Mouse (Mus musculus): Measurements from ENCODE around the gene Mylk3. TPM values are rescaled to one million over a fixed set of nuclear protein-coding genes. Genes with fewer than 3 reads are reported as not detected.
A peak's percentile ranks its signal among the peaks of the same experiment; 100 is the strongest.

Gene Mylk3
- polyA plus RNA-seq, 1 experiment from 2014 or later, result 211 TPM

DNA sequence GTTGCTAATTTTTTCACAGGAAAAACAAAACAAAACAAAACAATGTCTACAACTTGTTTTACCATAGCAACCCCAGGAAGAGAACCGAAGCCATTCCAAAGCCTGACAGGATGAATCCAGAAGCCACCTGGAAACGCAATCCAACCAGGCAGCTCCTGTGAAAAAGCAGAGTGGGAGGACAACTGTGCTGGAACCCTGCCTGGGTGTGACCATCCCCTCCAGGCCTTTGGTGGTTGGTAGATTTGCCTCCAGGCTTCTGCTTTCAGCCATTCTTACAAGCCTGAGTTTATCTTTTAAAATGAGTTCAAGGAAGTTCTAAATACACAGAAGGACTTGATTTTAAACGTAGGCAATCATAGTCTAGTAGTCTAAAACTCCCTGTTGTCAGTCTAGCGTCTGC lies 4.2 kb downstream of the Mylk3 start:
- no peaks in the 10 kb centered on the region for H3K9me3 ChIP-seq (replicated peaks)
- no peak overlapping the region for H3K4me3 ChIP-seq
- WGBS, result 41% methylated on average over 4 of the region's 4 CpGs
- no peaks in the 10 kb centered on the region for H3K27me3 ChIP-seq (replicated peaks)
- no peaks in the 10 kb centered on the region for H3K36me3 ChIP-seq
- peak overlapping the region; percentile 97 for H3K27ac ChIP-seq (ENCODE audit: poor library complexity, severe bottlenecking)
- H3K9ac ChIP-seq, result peak overlapping the region; percentile 49; the same call in 1 of the 2 replicates
- no peak for ATAC-seq (ENCODE audit: insufficient number of reproducible peaks, low FRiP score)
- peaks cover 73% of the 10 kb centered on the region for H3K4me1 ChIP-seq (replicated peaks)
- peak overlapping the region; percentile 61 for H3K4me2 ChIP-seq

DNA sequence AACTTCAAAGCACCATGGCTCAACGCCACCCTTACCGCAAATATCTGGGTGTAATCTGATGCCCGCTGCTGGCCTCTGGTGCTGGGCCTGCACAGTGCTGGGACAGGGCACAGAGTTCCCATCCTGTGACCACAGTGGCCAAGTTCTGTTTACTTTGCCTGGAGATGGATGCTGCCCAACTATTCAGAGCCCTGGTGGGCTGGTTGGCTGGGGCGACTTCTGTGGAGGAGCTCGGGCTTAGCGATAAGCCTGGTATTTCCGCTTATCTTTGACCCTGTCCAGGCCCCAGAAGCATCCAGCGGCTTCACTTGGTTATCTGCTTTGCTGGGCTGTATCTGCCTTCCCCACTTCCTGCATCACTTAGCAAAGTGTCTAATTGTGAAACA lies 5.3 kb downstream of the Mylk3 start:
- H3K36me3 ChIP-seq, result no peaks in the 10 kb centered on the region
- no peaks in the 10 kb centered on the region for H3K9me3 ChIP-seq (replicated peaks)
- peak overlapping the region; percentile 40 for H3K4me3 ChIP-seq
- H3K4me1 ChIP-seq (replicated peaks), result peaks cover 76% of the 10 kb centered on the region
- H3K4me2 ChIP-seq, result peak overlapping the region; percentile 61
- peak; percentile 91 for ATAC-seq (ENCODE audit: insufficient number of reproducible peaks, low FRiP score)
- peak overlapping the region; percentile 97 for H3K27ac ChIP-seq (ENCODE audit: poor library complexity, severe bottlenecking)
- peak overlapping the region; percentile 62 for H3K9ac ChIP-seq
- no peaks in the 10 kb centered on the region for H3K27me3 ChIP-seq (replicated peaks)
- WGBS, result 2% methylated on average over 8 of the region's 8 CpGs

DNA sequence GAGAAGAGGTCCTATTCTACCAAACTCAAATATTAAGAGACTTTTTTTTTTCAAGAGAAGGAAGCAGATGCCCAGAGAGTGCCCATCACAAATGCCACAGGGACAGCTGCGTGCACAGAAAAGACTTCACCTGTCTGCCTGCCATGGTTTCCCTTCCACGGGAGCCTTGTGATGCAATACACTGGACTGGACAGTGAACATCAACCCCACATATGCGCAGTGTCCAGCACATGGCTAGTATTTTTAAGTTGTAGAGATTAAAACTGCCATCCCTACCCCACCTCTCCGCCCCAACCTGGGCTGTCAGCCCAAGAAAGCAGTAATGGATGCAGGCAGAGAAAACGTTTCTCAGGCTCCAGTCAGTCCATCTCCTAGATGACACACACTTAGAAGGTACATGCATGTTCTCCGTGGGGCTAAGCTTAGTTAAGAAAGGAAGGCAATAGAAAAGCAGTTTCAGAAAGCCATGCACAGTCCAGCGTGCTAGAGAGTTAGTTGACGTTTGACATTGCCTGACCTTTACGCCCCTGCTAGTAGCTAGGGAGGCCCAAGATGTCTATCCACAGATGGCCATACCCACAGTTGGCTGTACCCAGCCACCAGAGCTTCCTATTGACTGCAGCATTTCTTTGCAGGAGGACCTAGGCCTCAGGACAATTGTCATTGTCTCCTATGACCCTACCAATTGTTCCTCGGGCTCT lies 5.9 kb downstream of the Mylk3 start:
- peak; percentile 37 for ATAC-seq (ENCODE audit: insufficient number of reproducible peaks, low FRiP score)
- peak overlapping the region; percentile 61 for H3K4me2 ChIP-seq
- peaks cover 81% of the 10 kb centered on the region for H3K4me1 ChIP-seq (replicated peaks)
- no peaks in the 10 kb centered on the region for H3K27me3 ChIP-seq (replicated peaks)
- H3K9me3 ChIP-seq (replicated peaks), result no peaks in the 10 kb centered on the region
- WGBS, result 25% methylated on average over 10 of the region's 10 CpGs
- no peaks in the 10 kb centered on the region for H3K36me3 ChIP-seq
- H3K27ac ChIP-seq (ENCODE audit: poor library complexity, severe bottlenecking), result peak overlapping the region; percentile 97
- peak overlapping the region; percentile 40 for H3K4me3 ChIP-seq
- peak overlapping the region; percentile 62 for H3K9ac ChIP-seq

DNA sequence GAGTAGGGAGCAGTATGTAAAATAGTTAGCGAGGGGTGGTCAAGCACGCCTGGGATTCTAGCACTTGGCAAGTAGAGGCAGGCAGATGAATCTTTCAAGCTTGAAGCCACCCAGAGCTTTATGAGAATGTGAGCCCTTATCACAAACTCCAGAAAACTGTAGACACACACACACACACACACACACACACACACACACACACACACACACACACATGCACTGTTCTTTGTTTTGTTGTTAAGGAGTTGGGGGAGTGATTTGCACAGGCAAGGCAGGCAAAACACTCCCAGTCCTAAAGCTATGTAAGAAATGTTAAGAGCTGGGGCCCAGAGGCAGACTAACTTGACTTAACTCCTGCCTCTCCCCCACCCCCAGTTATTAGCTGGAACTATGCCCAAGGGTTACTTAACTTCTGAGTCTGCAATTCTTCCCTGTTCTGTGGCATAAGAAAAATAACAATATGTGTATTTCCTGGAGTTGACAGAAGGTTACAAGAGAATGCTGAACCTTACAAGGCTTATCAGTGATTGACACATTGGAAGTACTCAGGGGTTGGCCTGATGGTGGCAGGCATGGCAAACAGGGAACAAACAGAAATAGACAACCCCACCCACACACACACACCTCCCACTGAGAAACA lies 6.9 kb downstream of the Mylk3 start:
- peak overlapping the region; percentile 40 for H3K4me3 ChIP-seq
- peak overlapping the region; percentile 61 for H3K4me2 ChIP-seq
- peak overlapping the region; percentile 58; the same call in 1 of the 2 replicates for H3K9ac ChIP-seq
- no peaks in the 10 kb centered on the region for H3K27me3 ChIP-seq (replicated peaks)
- peak; percentile 70 for ATAC-seq (ENCODE audit: insufficient number of reproducible peaks, low FRiP score)
- 12% methylated on average over 2 of the region's 2 CpGs for WGBS
- H3K9me3 ChIP-seq (replicated peaks), result no peaks in the 10 kb centered on the region
- peak overlapping the region; percentile 97 for H3K27ac ChIP-seq (ENCODE audit: poor library complexity, severe bottlenecking)
- peaks cover 84% of the 10 kb centered on the region for H3K4me1 ChIP-seq (replicated peaks)
- H3K36me3 ChIP-seq, result no peaks in the 10 kb centered on the region

DNA sequence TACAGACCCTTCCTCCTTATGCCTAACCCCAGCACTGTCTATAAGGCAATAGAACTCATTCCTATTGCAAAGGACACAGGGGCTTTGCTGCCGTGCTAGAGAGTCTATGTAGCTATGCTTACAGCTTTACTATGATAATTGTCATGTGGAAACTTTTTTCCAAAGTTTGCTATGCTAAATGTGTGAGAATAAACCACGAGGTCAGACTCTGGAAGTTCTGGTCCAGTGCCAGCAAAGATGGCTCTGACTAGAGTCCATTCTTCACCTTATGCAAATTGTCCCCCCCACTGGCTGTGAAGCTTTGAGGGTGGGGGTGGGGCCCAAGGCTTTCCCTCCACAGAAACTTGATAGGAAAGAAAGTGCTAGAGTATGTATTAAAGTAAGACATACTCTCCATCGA lies 9.6 kb downstream of the Mylk3 start:
- H3K4me1 ChIP-seq (replicated peaks), result peaks cover 79% of the 10 kb centered on the region
- no peak overlapping the region for H3K4me2 ChIP-seq
- no peaks in the 10 kb centered on the region for H3K9me3 ChIP-seq (replicated peaks)
- H3K27ac ChIP-seq (ENCODE audit: poor library complexity, severe bottlenecking), result no peak overlapping the region
- no peak overlapping the region for H3K4me3 ChIP-seq
- WGBS, result 39% methylated on average over 3 of the region's 3 CpGs
- H3K27me3 ChIP-seq (replicated peaks), result no peaks in the 10 kb centered on the region
- ATAC-seq (ENCODE audit: insufficient number of reproducible peaks, low FRiP score), result no peak
- no peaks in the 10 kb centered on the region for H3K36me3 ChIP-seq
- H3K9ac ChIP-seq, result no peak overlapping the region

DNA sequence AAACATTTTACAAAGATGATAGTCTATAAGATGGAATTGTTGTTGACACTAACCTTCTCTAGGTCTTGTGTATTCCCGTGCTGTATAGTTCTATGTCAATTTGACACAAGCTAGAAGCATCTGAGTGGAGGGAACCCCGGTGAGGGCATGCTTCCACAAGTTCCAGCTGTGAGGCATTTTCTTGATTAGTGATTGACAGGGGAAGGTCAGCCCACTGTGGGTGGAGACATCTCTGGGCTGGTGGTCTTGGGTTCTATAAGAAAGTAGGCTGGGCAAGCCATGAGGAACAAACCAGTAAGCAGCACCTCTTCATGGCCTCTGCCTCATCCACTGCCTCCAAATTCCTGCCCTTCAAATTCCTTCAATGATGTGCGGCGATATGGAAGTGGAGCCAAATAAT lies 11.9 kb downstream of the Mylk3 start:
- Histone ChIP-seq H3K9ac (no peak overlapping the region), H3K27ac (ENCODE audit: poor library complexity, severe bottlenecking) (peak overlapping the region; percentile 33; the same call in 1 of the 2 replicates), H3K36me3 (no peaks in the 10 kb centered on the region), H3K4me3 (no peak overlapping the region), H3K4me2 (peak overlapping the region; percentile 29; the same call in 1 of the 2 replicates), H3K27me3 (replicated peaks) (no peaks in the 10 kb centered on the region), H3K4me1 (replicated peaks) (peaks cover 58% of the 10 kb centered on the region), H3K9me3 (replicated peaks) (no peaks in the 10 kb centered on the region)
- ATAC-seq (ENCODE audit: insufficient number of reproducible peaks, low FRiP score), result 0 out of 2 replicates have a peak, but pooled peaks have one; percentile 9
- WGBS, result 43% methylated on average over 4 of the region's 4 CpGs

DNA sequence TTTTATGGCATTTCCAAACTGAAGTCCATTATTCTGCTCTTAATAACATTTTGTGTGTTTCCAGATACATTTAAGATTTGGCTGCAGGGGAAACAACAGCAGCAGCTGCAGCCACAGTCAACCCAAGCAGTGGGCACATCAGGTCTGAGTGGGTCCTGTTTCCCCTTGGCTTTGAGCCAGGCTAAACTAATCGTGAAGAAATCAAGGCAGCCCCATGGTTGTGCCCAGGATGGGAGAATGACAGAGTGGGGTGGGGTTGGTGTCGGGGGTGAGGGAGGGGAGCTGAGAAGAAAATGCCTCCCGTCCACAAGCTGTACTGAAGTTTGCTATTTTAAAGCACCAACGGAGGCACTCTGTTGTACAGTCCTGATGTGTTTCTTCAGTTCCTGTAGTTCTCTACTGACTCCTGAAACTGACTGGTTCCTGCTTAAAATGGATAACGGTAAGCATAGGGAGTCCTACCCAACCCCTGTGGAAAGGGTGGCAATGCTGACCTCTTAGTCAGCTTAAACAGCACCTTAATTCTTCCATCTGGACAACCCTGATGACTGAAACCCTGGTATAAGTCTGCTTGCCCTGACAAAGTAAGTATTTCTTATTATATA lies 12.6 kb downstream of the Mylk3 start:
- Histone ChIP-seq H3K4me1 (replicated peaks) (peaks cover 51% of the 10 kb centered on the region), H3K4me2 (peak overlapping the region; percentile 58), H3K27me3 (replicated peaks) (no peaks in the 10 kb centered on the region), H3K27ac (ENCODE audit: poor library complexity, severe bottlenecking) (peak overlapping the region; percentile 93), H3K36me3 (no peaks in the 10 kb centered on the region), H3K9ac (peak overlapping the region; percentile 65), H3K4me3 (no peak overlapping the region), H3K9me3 (replicated peaks) (no peaks in the 10 kb centered on the region)
- ATAC-seq (ENCODE audit: insufficient number of reproducible peaks, low FRiP score), result no peak
- WGBS, result 31% methylated on average over 5 of the region's 5 CpGs

DNA sequence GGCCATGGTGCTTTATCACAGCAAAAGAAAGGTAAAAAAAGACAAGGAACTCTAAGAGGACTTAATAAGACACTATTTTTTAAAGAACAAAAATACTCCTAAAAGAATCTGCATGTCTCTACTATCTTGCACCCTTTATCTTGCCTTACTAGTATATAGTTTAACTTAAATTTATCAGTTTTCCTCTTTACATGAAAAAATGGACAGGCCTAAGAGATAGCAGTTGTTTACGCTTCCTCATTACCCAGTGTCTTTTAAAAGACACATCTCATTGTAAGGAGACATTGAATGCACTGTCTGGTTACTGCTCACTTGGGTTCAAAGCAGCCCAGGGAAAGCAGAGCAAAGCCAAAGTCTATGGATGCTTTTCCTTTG lies 13.7 kb downstream of the Mylk3 start:
- H3K4me1 ChIP-seq (replicated peaks), result peaks cover 50% of the 10 kb centered on the region
- no peak overlapping the region for H3K9ac ChIP-seq
- H3K9me3 ChIP-seq (replicated peaks), result no peaks in the 10 kb centered on the region
- WGBS, result 83% methylated on average over 1 of the region's 1 CpGs
- ATAC-seq (ENCODE audit: insufficient number of reproducible peaks, low FRiP score), result no peak
- no peaks in the 10 kb centered on the region for H3K27me3 ChIP-seq (replicated peaks)
- H3K4me2 ChIP-seq, result no peak overlapping the region
- H3K36me3 ChIP-seq, result no peaks in the 10 kb centered on the region
- H3K4me3 ChIP-seq, result no peak overlapping the region
- no peak overlapping the region for H3K27ac ChIP-seq (ENCODE audit: poor library complexity, severe bottlenecking)

DNA sequence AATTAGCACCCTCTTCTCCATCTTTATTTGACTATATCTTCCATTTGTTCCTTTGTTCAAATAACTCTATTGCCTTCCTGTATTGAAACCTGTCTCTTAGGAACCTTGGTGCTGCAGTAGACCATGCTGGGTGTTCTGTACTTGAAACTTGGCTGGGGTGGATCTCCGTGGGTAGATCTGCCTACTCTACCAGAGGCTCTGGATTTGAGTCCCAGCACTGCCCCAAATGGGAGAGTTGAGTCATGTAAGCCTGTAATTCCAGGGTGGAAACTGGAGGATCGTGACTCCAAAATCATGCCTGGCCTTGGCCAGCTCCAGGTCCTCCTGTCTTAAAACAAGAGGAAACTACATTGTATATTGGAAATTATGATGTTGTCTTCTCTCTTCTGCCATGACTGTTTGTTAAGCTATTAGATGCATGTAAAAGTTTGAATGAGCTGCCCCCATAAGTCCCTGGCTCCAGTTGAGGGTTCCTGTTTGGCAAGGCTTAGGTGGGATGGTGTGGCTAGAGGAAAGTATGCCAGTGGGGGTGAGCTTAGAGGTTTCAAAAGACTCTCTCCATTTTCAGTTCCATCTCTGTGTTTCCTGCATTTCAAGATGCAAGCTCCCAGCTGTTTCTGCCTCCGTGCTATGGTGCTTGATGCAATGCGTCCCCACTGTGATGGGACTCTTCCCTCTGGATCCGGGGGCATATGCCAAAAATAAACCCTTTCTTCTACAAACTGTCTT lies 14.2 kb downstream of the Mylk3 start:
- WGBS, result 65% methylated on average over 5 of the region's 5 CpGs
- no peak for ATAC-seq (ENCODE audit: insufficient number of reproducible peaks, low FRiP score)
- H3K4me1 ChIP-seq (replicated peaks), result peaks cover 53% of the 10 kb centered on the region

DNA sequence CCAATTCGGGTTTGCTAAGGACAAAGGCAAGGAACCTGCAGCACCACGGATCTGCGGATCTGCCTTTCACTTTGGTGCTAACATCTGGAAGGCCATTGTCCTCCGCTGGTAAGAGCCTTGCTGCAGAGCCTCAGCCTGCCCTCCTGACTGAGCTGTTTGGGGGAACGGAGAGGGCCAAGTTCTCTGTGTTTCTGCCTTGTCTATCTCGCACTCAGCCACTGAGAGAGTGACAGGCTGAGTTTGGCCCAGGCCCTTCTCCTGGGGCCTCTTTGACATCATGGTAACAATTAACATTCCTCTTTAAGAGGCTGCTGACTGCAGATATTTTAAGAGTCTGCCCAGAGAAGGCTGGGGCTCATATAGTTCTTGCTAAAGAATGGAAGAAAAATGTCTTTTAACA lies 21.0 kb downstream of the Mylk3 start:
- peak overlapping the region; percentile 84 for H3K9ac ChIP-seq
- peaks cover 5% of the 10 kb centered on the region for H3K36me3 ChIP-seq
- no peaks in the 10 kb centered on the region for H3K9me3 ChIP-seq (replicated peaks)
- H3K27me3 ChIP-seq (replicated peaks), result no peaks in the 10 kb centered on the region
- peaks cover 56% of the 10 kb centered on the region for H3K4me1 ChIP-seq (replicated peaks)
- peak overlapping the region; percentile 62 for H3K4me3 ChIP-seq
- 32% methylated on average over 6 of the region's 6 CpGs for WGBS
- peak overlapping the region; percentile 98 for H3K27ac ChIP-seq (ENCODE audit: poor library complexity, severe bottlenecking)
- ATAC-seq (ENCODE audit: insufficient number of reproducible peaks, low FRiP score), result peak; percentile 80
- H3K4me2 ChIP-seq, result peak overlapping the region; percentile 64

More for the DNA sequence above, 14.2 kb downstream of the Mylk3 start:
- Histone ChIP-seq H3K9me3 (replicated peaks) (no peaks in the 10 kb centered on the region), H3K9ac (no peak overlapping the region), H3K27ac (ENCODE audit: poor library complexity, severe bottlenecking) (no peak overlapping the region), H3K36me3 (no peaks in the 10 kb centered on the region), H3K4me3 (no peak overlapping the region), H3K4me2 (no peak overlapping the region), H3K27me3 (replicated peaks) (no peaks in the 10 kb centered on the region)

DNA sequence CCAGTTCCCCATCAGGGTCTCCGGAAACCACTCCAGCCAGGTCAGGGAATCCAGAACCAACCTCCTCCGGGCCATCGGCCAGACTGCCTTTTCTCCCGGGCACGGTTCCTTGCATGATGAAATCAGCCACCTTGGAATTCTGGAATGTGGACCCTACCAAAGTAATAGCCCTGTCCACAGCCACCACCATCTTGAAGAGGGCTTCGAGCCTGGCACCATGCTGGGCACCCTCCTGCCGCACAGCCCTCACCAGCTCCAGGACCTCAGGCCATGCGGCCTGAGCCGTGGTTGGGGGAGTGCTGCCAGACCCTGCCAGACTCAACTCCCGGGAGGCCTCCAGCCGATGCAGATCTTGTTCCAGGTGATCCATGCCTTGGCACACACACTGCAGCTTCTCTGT lies 21.5 kb downstream of the Mylk3 start:
- Histone ChIP-seq H3K36me3 (peaks cover 10% of the 10 kb centered on the region), H3K4me2 (peak overlapping the region; percentile 64), H3K4me1 (replicated peaks) (peaks cover 56% of the 10 kb centered on the region), H3K27me3 (replicated peaks) (no peaks in the 10 kb centered on the region), H3K9me3 (replicated peaks) (no peaks in the 10 kb centered on the region), H3K27ac (ENCODE audit: poor library complexity, severe bottlenecking) (peak overlapping the region; percentile 98), H3K9ac (peak overlapping the region; percentile 84), H3K4me3 (peak overlapping the region; percentile 62)
- peak; percentile 52; the same call in 1 of the 2 replicates for ATAC-seq (ENCODE audit: insufficient number of reproducible peaks, low FRiP score)
- WGBS, result 39% methylated on average over 11 of the region's 11 CpGs
